Mouse (Mus musculus): ENCODE data around the gene Ttc22. TPM values are rescaled to one million over a fixed set of nuclear protein-coding genes. Genes with fewer than 3 reads are reported as not detected.

Gene Ttc22
- total and polyA plus RNA-seq, 3 experiments = 0.04 TPM; not detected in 2

- Histone ChIP-seq H3K9me3 (replicated peaks; ENCODE audit: insufficient read depth, low read length) (no peaks in the 10 kb centered on the region), H3K27ac (ENCODE audit: control insufficient read depth, low read depth, low read length) (no peak overlapping the region), H3K4me1 (ENCODE audit: control insufficient read depth in 1 of 2, insufficient read depth in 2 of 2, low read length in 2 of 2) (no peaks in the 10 kb centered on the region), H3K36me3 (ENCODE audit: control insufficient read depth in 1 of 2, insufficient read depth in 2 of 2, low read length in 2 of 2) (peaks cover 0 to 2% of the 10 kb centered on the region in 2 experiments; a peak in 2 of 4 replicates), H3K79me2 (ENCODE audit: control insufficient read depth, insufficient read depth, low read length, poor library complexity) (no peaks in the 10 kb centered on the region), H3K9ac (ENCODE audit: control insufficient read depth, low read depth, low read length, poor library complexity, severe bottlenecking) (no peak overlapping the region), H3K4me3 (ENCODE audit: control insufficient read depth in 1 of 2, insufficient read depth in 1 of 2, low read depth in 2 of 2, low read length in 2 of 2) (no peak overlapping the region), H3K27me3 (ENCODE audit: control insufficient read depth in 1 of 2, insufficient read depth in 2 of 2, low read length in 2 of 2) (no peaks in the 10 kb centered on the region)
- peak; percentile 76 for DNase-seq (ENCODE audit: low read depth, low spot score)
- TF ChIP-seq CTCF (IDR thresholded peaks at IDR 0.05 in 2 of 3, conservative IDR thresholded peaks at IDR 0.05 in 1 of 3; ENCODE audit: control insufficient read depth in 1 of 3, insufficient read depth in 1 of 3, low read depth in 2 of 3, low read length in 3 of 3, poor library complexity in 1 of 3, severe bottlenecking in 1 of 3) = peak; percentile 30 to 61 (median 53); a peak in 5 of 6 replicates
- TF ChIP-seq SMC3 (IDR thresholded peaks at IDR 0.05; ENCODE audit: low read depth, low read length) = peak; percentile 41
- peak; percentile 49 for TF ChIP-seq RAD21 (IDR thresholded peaks at IDR 0.05; ENCODE audit: low read depth, low read length)
- no peak for TF ChIP-seq HCFC1 (IDR thresholded peaks at IDR 0.05; ENCODE audit: low read depth, low read length)
These were observed 22.8 kb upstream of the Ttc22 start for GRCm38 (mm10) chr4:106599415-106599814.

- Histone ChIP-seq H3K9me3 (replicated peaks; ENCODE audit: insufficient read depth, low read length) (no peaks in the 10 kb centered on the region), H3K79me2 (ENCODE audit: control insufficient read depth, insufficient read depth, low read length, poor library complexity) (no peaks in the 10 kb centered on the region), H3K4me1 (ENCODE audit: control insufficient read depth in 1 of 2, insufficient read depth in 2 of 2, low read length in 2 of 2) (no peaks in the 10 kb centered on the region), H3K27me3 (ENCODE audit: control insufficient read depth in 1 of 2, insufficient read depth in 2 of 2, low read length in 2 of 2) (no peaks in the 10 kb centered on the region), H3K36me3 (ENCODE audit: control insufficient read depth in 1 of 2, insufficient read depth in 2 of 2, low read length in 2 of 2) (peaks cover 0 to 2% of the 10 kb centered on the region in 2 experiments; a peak in 2 of 4 replicates), H3K27ac (ENCODE audit: control insufficient read depth, low read depth, low read length) (no peak overlapping the region), H3K9ac (ENCODE audit: control insufficient read depth, low read depth, low read length, poor library complexity, severe bottlenecking) (no peak overlapping the region), H3K4me3 (ENCODE audit: control insufficient read depth in 1 of 2, insufficient read depth in 1 of 2, low read depth in 2 of 2, low read length in 2 of 2) (no peak overlapping the region)
- no peak for TF ChIP-seq MYC (IDR thresholded peaks at IDR 0.05; ENCODE audit: low read depth, low read length)
- TF ChIP-seq ETS1 (IDR thresholded peaks at IDR 0.05; ENCODE audit: low read depth, low read length) = no peak
- no peak for TF ChIP-seq HCFC1 (IDR thresholded peaks at IDR 0.05; ENCODE audit: low read depth, low read length)
- no peak for TF ChIP-seq RAD21 (IDR thresholded peaks at IDR 0.05; ENCODE audit: low read depth, low read length)
- TF ChIP-seq CTCF (IDR thresholded peaks at IDR 0.05 in 2 of 3, conservative IDR thresholded peaks at IDR 0.05 in 1 of 3; ENCODE audit: control insufficient read depth in 1 of 3, insufficient read depth in 1 of 3, low read depth in 2 of 3, low read length in 3 of 3, poor library complexity in 1 of 3, severe bottlenecking in 1 of 3) = no peak
- no peak for TF ChIP-seq TCF12 (IDR thresholded peaks at IDR 0.05; ENCODE audit: low read depth, low read length)
- TF ChIP-seq UBTF (IDR thresholded peaks at IDR 0.05; ENCODE audit: borderline replicate concordance, insufficient read depth, low read depth, low read length) = no peak
- no peak for DNase-seq (ENCODE audit: low read depth, low spot score)
These were observed 21.5 kb upstream of the Ttc22 start for GRCm38 (mm10) chr4:106600770-106601169.

- Histone ChIP-seq H3K4me3 (ENCODE audit: control insufficient read depth in 1 of 2, insufficient read depth in 1 of 2, low read depth in 2 of 2, low read length in 2 of 2) (no peak overlapping the region), H3K27ac (ENCODE audit: control insufficient read depth, low read depth, low read length) (no peak overlapping the region), H3K9me3 (replicated peaks; ENCODE audit: insufficient read depth, low read length) (no peaks in the 10 kb centered on the region), H3K9ac (ENCODE audit: control insufficient read depth, low read depth, low read length, poor library complexity, severe bottlenecking) (no peak overlapping the region), H3K27me3 (ENCODE audit: control insufficient read depth in 1 of 2, insufficient read depth in 2 of 2, low read length in 2 of 2) (no peaks in the 10 kb centered on the region), H3K36me3 (ENCODE audit: control insufficient read depth in 1 of 2, insufficient read depth in 2 of 2, low read length in 2 of 2) (peaks cover 0 to 3% of the 10 kb centered on the region in 2 experiments; a peak in 2 of 4 replicates), H3K4me1 (ENCODE audit: control insufficient read depth in 1 of 2, insufficient read depth in 2 of 2, low read length in 2 of 2) (no peaks in the 10 kb centered on the region), H3K79me2 (ENCODE audit: control insufficient read depth, insufficient read depth, low read length, poor library complexity) (no peaks in the 10 kb centered on the region)
- TF ChIP-seq CHD1 (IDR thresholded peaks at IDR 0.05; ENCODE audit: low read depth, low read length) = no peak
- DNase-seq (ENCODE audit: low read depth, low spot score) = peak; percentile 22
These were observed 15.3 kb upstream of the Ttc22 start for GRCm38 (mm10) chr4:106606639-106607554.

Data from MEL (cell line).